Mouse (Mus musculus): ENCODE results near the gene Xxylt1. TPM values are rescaled to one million over a fixed set of nuclear protein-coding genes. Genes with fewer than 3 reads are reported as not detected.

Xxylt1 gene
- polyA plus RNA-seq, 1 experiment: 22.4 TPM

GRCm38 (mm10) chr16:31046217-31046659 is 35.0 kb downstream of the Xxylt1 start:
- Histone ChIP-seq H3K27me3 (ENCODE audit: control insufficient read depth, insufficient read depth, low read length) (no peaks in the 10 kb centered on the region), H3K4me3 (replicated peaks; ENCODE audit: insufficient read depth, low read depth, low read length) (no peak overlapping the region), H3K27ac (ENCODE audit: insufficient read depth, low read length) (0 out of 2 replicates have a peak overlapping the region, but pooled peaks have one; percentile 5), H3K4me1 (ENCODE audit: control insufficient read depth, insufficient read depth, low read length) (peaks cover 19% of the 10 kb centered on the region)
- TF ChIP-seq POLR2A (IDR thresholded peaks at IDR 0.05; ENCODE audit: borderline replicate concordance, insufficient read depth, low read length): no peak
- TF ChIP-seq CTCF (IDR thresholded peaks at IDR 0.05; ENCODE audit: borderline replicate concordance, insufficient read depth, low read depth, low read length): no peak
- peak; percentile 42 to 52 for DNase-seq
- WGBS: 23% methylated on average over 14 of the region's 14 CpGs

GRCm38 (mm10) chr16:31045211-31045610 is 36.0 kb downstream of the Xxylt1 start:
- WGBS: 91% methylated on average over 5 of the region's 5 CpGs
- no peak overlapping the region for H3K27ac ChIP-seq (ENCODE audit: insufficient read depth, low read length)
- DNase-seq: no peak
- TF ChIP-seq CTCF (IDR thresholded peaks at IDR 0.05; ENCODE audit: borderline replicate concordance, insufficient read depth, low read depth, low read length) (no peak), POLR2A (IDR thresholded peaks at IDR 0.05; ENCODE audit: borderline replicate concordance, insufficient read depth, low read length) (no peak)
- H3K4me1 ChIP-seq (ENCODE audit: control insufficient read depth, insufficient read depth, low read length): peaks cover 23% of the 10 kb centered on the region
- no peaks in the 10 kb centered on the region for H3K27me3 ChIP-seq (ENCODE audit: control insufficient read depth, insufficient read depth, low read length)
- H3K4me3 ChIP-seq (replicated peaks; ENCODE audit: insufficient read depth, low read depth, low read length): no peak overlapping the region

GRCm38 (mm10) chr16:31043136-31043535 is 38.1 kb downstream of the Xxylt1 start:
- WGBS: 88% methylated on average over 5 of the region's 5 CpGs
- DNase-seq: no peak
- no peaks in the 10 kb centered on the region for H3K27me3 ChIP-seq (ENCODE audit: control insufficient read depth, insufficient read depth, low read length)
- no peak overlapping the region for H3K27ac ChIP-seq (ENCODE audit: insufficient read depth, low read length)
- TF ChIP-seq CTCF (IDR thresholded peaks at IDR 0.05; ENCODE audit: borderline replicate concordance, insufficient read depth, low read depth, low read length) (no peak), POLR2A (IDR thresholded peaks at IDR 0.05; ENCODE audit: borderline replicate concordance, insufficient read depth, low read length) (no peak)
- H3K4me3 ChIP-seq (replicated peaks; ENCODE audit: insufficient read depth, low read depth, low read length): no peak overlapping the region
- peaks cover 25% of the 10 kb centered on the region for H3K4me1 ChIP-seq (ENCODE audit: control insufficient read depth, insufficient read depth, low read length)

GRCm38 (mm10) chr16:31041566-31041965 is 39.7 kb downstream of the Xxylt1 start:
- Histone ChIP-seq H3K27ac (ENCODE audit: insufficient read depth, low read length) (no peak overlapping the region), H3K4me1 (ENCODE audit: control insufficient read depth, insufficient read depth, low read length) (peaks cover 12% of the 10 kb centered on the region; the same call in 1 of the 2 replicates), H3K4me3 (replicated peaks; ENCODE audit: insufficient read depth, low read depth, low read length) (no peak overlapping the region), H3K27me3 (ENCODE audit: control insufficient read depth, insufficient read depth, low read length) (no peaks in the 10 kb centered on the region)
- TF ChIP-seq POLR2A (IDR thresholded peaks at IDR 0.05; ENCODE audit: borderline replicate concordance, insufficient read depth, low read length): no peak
- no peak for TF ChIP-seq CTCF (IDR thresholded peaks at IDR 0.05; ENCODE audit: borderline replicate concordance, insufficient read depth, low read depth, low read length)
- no peak for DNase-seq
- WGBS: 99% methylated on average over 2 of the region's 2 CpGs

GRCm38 (mm10) chr16:31039803-31040459 is 41.3 kb downstream of the Xxylt1 start:
- Histone ChIP-seq H3K27me3 (ENCODE audit: control insufficient read depth, insufficient read depth, low read length) (no peaks in the 10 kb centered on the region), H3K27ac (ENCODE audit: insufficient read depth, low read length) (no peak overlapping the region), H3K4me1 (ENCODE audit: control insufficient read depth, insufficient read depth, low read length) (0 out of 2 replicates have a peak, but pooled peaks cover 6% of the 10 kb centered on the region), H3K4me3 (replicated peaks; ENCODE audit: insufficient read depth, low read depth, low read length) (no peak overlapping the region)
- DNase-seq: no peak
- TF ChIP-seq CTCF (IDR thresholded peaks at IDR 0.05; ENCODE audit: borderline replicate concordance, insufficient read depth, low read depth, low read length) (no peak), POLR2A (IDR thresholded peaks at IDR 0.05; ENCODE audit: borderline replicate concordance, insufficient read depth, low read length) (no peak)
- WGBS: 76% methylated on average over 9 of the region's 9 CpGs

- Histone ChIP-seq H3K27me3 (ENCODE audit: control insufficient read depth, insufficient read depth, low read length) (no peaks in the 10 kb centered on the region), H3K4me1 (ENCODE audit: control insufficient read depth, insufficient read depth, low read length) (0 out of 2 replicates have a peak, but pooled peaks cover 6% of the 10 kb centered on the region), H3K4me3 (replicated peaks; ENCODE audit: insufficient read depth, low read depth, low read length) (no peak overlapping the region), H3K27ac (ENCODE audit: insufficient read depth, low read length) (no peak overlapping the region)
- DNase-seq: peak in 1 of 2 experiments; percentile 42
- WGBS: 41% methylated on average over 1 of the region's 1 CpGs
- no peak for TF ChIP-seq POLR2A (IDR thresholded peaks at IDR 0.05; ENCODE audit: borderline replicate concordance, insufficient read depth, low read length)
- no peak for TF ChIP-seq CTCF (IDR thresholded peaks at IDR 0.05; ENCODE audit: borderline replicate concordance, insufficient read depth, low read depth, low read length)
Measured at GRCm38 (mm10) chr16:31037431-31037830, 43.8 kb downstream of the Xxylt1 start.

GRCm38 (mm10) chr16:31035651-31036245 is 45.5 kb downstream of the Xxylt1 start:
- 71% methylated on average over 8 of the region's 8 CpGs for WGBS
- H3K4me3 ChIP-seq (replicated peaks; ENCODE audit: insufficient read depth, low read depth, low read length): no peak overlapping the region

GRCm38 (mm10) chr16:31035235-31035634 is 46.0 kb downstream of the Xxylt1 start:
- no peak for TF ChIP-seq CTCF (IDR thresholded peaks at IDR 0.05; ENCODE audit: borderline replicate concordance, insufficient read depth, low read depth, low read length)
- no peak for TF ChIP-seq POLR2A (IDR thresholded peaks at IDR 0.05; ENCODE audit: borderline replicate concordance, insufficient read depth, low read length)
- H3K27ac ChIP-seq (ENCODE audit: insufficient read depth, low read length): no peak overlapping the region
- no peak overlapping the region for H3K4me3 ChIP-seq (replicated peaks; ENCODE audit: insufficient read depth, low read depth, low read length)
- WGBS: 84% methylated on average over 7 of the region's 7 CpGs
- no peak for DNase-seq
- no peaks in the 10 kb centered on the region for H3K27me3 ChIP-seq (ENCODE audit: control insufficient read depth, insufficient read depth, low read length)
- 0 out of 2 replicates have a peak, but pooled peaks cover 2% of the 10 kb centered on the region for H3K4me1 ChIP-seq (ENCODE audit: control insufficient read depth, insufficient read depth, low read length)

More at GRCm38 (mm10) chr16:31035651-31036245, 45.5 kb downstream of the Xxylt1 start:
- Histone ChIP-seq H3K27me3 (ENCODE audit: control insufficient read depth, insufficient read depth, low read length) (no peaks in the 10 kb centered on the region), H3K27ac (ENCODE audit: insufficient read depth, low read length) (no peak overlapping the region), H3K4me1 (ENCODE audit: control insufficient read depth, insufficient read depth, low read length) (0 out of 2 replicates have a peak, but pooled peaks cover 6% of the 10 kb centered on the region)
- no peak for DNase-seq
- TF ChIP-seq POLR2A (IDR thresholded peaks at IDR 0.05; ENCODE audit: borderline replicate concordance, insufficient read depth, low read length) (no peak), CTCF (IDR thresholded peaks at IDR 0.05; ENCODE audit: borderline replicate concordance, insufficient read depth, low read depth, low read length) (no peak)
